Mouse (Mus musculus) T-helper 2 cell (primary cell): ENCODE measurements at regions not wholly inside any gene's neighbourhood (a gene's known extent, or its start where the extent isn't known, plus 50 kb on each side); places are given as distances from the start of the nearest gene placed in this dataset.

ENCODE experiments used
- in situ Hi-C: fragments of 300-600 bp; cut with MboI, MseI; formaldehyde crosslinking; loops from one replicate; pipeline ENCODE4 v1.15.1; 2025; ENCODE audit warnings: high pct_unique_total_duplicates

DNA sequence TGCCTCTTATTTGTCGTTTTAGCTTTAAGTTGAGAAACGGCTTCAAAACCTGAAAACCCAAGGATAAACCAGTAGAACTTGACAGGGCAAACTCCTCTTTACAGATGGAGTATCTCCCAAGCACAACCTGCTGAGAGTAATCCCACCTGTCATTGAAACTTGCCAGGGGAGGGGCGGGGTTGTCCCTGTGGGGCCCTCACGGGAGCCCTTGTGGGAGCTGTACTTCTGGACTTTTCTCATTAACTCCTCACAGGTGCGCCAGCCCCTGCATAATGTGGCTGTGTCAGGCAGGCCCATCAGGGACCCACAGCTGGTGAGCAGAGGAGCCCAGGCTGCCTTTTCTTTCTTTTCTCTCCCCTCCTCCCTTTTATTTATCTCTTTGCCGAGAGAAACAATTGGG, 203.9 kb upstream of the Hes1 start:
- in situ Hi-C loops, result no loop called here

DNA sequence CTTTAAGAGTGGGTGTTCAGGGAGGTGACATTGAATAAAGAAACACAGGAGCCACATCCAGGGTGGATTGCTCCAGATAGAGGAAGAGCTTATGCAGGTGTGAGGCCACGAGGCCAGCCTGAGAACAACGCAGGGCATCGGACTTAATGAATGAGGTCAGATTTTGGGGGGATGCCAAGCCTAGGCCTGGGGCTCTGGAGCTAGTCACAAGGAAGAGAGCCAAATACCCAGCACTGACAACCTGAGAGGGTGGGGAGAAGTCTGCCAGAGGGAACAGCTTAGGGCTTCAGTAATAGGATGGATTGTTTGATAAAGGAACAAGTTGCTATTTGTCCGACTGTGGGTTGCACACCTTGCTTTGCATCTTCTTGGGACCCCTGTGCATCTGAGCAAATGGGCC, 203.1 kb upstream of the Hes1 start:
- in situ Hi-C loops, result no loop called here

DNA sequence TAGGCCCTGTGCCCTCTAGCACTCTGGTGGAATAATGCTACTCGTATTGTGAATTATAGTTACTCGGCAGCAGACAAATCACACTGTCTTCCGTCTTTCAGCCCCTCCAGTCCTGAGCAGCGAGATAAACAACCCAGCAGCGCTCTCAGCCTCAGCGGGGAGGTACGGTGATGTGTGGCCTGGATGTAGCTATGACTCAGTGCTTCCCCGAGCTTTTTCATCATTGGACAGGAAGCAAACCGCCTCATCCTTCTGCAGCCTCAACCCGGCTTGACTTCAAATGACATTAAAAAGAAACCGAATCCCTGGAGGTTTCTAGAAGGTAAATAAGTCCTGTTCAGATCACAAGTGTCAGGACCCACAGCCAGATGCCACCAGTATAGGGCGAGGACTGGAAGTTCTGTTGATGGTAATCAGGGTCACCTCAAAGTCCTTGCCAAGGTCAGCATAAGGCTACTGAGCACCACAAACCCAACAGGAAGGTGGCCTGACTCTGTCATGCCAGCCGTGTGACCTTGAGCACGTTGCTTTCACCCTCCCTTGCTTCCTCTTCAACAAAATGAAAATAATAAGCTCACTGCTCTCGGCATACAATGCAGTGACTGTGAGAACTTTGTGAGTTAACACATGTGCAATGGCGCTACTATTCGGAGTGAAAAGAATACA, 199.0 kb upstream of the Hes1 start:
- in situ Hi-C loops, result no loop called here

DNA sequence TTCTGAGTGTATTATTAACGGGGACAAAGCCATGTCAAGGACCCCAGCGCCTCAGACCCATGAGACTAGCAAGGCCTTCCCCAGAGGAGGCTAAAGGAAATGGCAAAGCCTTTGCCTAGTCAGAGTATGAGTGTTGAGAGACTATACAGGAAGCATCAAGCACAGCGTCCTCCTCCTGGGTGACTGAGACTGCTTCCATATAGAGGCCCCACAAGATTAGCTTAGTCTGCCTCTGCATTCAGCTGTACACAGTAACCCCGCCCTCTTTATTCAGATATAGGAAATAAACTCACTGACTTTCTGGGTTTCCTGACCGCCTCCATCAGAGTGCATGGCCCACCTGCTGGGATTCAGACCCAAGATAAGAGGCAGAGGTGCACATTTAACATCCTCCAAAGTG, 192.8 kb upstream of the Hes1 start:
- in situ Hi-C loops, result no loop called here

DNA sequence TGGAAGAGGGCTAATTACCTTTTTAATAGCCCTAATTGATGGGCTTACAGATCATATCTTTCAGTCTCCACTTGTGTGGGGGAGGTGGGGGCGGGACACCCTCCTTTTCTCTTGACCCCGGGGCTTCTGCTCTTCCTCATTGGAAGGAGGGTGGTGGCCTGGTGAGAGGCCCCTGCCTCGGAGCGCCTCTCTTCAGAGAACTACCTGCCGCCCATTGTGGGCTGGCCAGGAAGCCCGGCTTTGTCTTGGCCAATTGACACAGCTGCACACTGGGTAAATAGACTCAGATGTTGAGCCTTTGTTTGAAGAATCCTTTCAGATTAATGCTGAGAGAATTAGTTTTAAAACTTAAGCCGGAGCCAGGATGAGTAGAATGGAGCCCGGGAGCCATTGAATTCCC, 188.0 kb upstream of the Hes1 start:
- in situ Hi-C loops, result no loop called here

DNA sequence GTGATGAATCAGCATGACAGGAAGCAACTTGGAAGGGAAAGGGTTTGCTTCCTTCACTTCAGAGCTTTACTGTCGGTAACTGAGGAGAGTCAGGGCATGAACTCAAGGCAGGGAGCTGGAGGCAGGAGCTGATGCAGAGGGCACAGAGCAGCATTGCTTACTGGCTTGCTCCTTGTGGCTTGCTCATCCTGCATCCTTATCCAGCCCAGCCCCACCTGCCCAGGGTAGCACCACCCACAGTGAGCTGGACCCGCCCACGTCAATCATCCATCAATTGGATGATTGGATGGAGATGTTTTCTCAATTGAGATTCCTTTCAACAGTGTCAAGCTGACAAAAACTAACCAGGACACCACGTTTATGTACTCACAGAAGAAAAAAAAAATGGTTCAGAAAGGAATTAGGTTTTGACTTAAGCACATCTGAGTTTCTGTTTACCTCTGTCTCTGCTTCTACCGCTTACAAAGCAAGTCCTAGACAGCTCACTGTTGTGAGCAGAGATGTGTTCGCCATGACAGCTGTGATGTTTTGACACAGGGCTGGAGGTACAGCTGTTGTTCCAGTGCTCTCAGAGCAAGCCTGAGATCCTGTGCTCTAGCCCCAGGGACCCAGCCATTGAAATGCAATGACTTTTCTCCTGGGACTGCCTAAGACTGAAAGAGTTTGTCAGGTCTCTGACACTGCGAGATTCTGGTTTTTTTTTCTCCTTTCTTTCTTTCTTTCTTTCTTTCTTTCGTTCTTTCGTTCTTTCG, 186.6 kb upstream of the Hes1 start:
- in situ Hi-C loops, result no loop called here

DNA sequence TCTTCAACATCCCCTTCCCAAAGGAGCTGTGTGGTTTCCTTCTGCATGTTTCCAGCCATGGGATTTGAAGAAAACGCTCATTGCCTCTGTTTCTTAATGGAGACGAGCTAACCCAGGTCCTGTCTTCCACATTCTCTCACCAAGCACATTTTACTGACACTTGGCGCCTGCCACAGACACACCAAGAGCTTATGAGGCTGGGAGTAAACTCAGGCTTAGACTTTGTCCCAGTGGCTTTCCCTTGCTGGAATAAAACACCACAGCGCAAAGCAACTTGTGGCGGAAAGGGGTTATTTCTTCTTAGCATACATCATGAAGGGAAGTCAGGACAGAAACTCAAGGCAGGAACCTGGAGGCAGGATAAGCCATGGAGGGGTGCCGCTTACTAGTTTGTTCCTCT, 184.5 kb upstream of the Hes1 start:
- in situ Hi-C loops, result no loop called here

DNA sequence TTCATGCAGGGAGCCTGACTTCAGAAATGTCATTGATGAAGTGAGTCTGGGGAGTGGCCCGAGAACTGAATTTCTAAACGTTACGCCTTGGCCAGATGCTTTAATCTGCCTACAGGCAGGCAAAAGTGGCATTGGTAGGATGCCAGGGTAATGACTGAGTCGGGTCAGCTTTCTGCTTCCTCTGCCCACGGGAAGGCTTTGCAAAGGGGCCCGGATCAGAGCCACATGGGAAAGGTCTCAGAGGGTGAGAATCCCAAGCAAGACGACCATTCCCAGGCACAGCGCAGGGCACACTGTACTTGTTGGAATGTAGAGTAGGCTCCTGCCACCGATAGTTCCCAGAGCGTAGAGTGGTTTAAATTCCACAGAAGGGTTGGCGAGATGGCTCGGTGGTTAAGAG, 182.7 kb upstream of the Hes1 start:
- in situ Hi-C loops, result no loop called here

DNA sequence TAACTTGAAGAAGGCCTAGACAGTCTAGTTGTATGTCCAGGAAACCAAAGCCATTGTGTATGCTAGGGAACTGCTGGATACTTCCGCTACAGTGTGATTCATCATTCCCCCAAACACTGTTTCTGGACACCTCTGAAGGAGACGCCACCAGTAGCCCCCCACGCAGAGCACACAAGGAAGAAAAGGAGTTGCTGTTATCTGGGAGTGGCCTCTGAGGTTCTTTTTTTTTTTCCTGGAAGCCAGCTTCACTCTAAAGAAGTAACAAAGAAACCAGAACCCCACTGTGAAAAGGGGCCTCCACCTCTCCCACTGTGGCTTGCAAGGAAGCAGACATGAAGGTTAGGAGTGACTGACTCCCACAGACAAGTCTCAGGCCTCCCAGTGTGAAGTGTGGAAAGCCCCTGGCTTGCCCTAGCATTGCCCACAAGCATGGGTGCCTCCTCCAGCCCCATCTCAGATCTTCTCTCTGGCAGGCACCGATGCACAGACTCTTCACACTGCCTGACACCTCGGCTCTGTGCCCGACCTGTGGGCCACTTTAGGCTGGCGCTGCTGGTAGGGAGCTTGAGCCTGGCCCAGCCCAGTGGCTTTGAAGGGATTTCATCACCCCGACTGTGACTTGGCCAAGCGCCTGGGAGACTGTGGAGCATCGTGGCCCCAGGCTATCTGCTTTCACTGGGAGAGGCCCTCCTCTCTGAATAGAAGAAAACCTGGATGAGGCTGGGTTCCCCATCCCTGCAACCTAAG, 181.8 kb upstream of the Hes1 start:
- in situ Hi-C loops, result no loop called here

DNA sequence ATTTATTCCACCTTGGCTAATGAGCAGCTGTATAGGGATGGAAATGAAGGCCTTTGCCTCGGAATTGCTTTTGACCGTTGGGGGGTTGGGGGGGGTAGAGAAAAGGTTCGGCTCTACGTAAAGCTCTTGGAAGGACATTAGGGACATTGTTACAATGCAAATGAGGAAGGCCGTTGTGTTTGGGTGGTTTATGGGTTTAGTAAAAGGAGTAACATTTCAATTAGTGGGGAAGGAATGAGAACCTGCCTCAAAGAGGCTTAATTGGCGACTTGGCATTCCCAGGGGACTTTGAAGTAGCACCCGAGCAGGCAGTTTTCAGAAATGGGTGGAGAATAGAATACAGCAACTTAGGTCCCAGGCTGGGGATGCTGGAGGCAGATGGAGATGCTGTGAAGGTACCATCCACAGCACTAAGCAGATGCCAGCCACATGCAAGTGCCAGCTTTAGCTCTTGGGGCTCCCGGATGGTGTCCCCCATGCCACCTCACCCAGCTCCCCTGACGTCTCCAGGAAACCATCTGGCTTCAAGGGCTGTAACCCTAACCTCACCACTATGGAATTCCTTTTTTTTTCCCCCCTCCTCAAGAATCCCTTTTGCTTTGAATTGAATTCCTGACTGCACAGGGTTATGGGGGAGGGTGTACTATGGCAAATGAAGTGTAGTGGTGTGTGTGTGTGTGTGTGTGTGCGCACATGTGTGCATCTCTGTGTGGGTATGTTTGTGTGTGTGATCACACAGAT, 180.8 kb upstream of the Hes1 start:
- in situ Hi-C loops, result no loop called here

DNA sequence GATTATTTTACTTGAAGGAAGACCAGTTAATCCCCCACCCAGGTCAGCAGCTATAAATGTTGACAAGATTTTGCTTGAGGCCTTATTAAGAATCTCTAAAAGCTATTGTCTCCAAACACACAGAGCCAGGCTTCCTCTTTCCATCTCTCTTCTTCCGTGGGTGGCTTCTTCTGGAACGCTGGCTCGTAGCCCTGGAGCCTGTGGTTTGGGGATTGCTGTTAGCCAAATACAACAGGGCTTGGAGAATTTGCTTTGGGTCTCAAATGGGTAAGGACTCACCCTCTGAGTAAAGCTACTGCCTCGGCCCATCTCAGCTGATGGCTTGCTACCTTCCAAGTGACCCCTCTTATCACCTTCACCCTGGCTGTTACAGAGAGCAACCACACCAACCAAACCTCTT, 179.3 kb upstream of the Hes1 start:
- in situ Hi-C loops, result no loop called here

DNA sequence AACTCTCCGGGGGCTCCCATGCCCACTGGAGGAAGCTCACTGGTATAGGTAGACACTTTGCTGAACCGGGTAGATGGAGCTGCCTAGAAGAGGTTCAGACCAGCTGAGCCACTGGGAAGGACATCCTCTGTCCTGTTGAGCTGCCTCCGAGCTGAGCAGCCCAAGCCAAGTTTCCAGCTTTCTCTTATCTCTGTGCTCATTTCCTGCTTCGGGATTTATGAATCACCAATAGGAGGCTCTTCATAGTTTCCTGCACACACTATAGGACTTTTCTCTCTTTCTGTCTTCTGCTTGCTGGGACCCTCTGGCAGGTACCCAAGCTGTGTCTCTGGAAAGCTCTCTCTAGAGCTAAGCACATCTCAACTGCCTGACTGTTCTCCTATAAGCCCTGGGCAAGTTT, 177.4 kb upstream of the Hes1 start:
- in situ Hi-C loops, result no loop called here

DNA sequence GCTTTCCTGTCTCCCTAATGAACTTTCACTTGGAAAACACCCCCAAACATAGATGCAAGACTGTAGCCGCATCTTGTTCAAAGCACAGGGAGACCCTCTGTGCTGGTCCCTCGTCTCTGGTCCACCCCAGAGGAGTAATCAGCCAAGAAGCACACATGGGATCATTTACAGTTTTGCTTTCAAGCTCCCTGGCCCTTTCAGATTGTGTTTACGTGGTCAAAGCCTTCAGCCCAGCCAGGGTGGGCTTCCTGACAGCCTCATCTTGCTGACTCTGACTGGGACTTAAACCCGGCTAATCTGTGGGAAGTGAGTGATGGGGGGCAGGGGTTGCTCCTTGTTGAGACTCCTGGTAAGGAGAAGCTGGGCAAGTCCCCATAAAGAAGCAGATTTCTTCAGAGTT, 174.8 kb upstream of the Hes1 start:
- in situ Hi-C loops, result no loop called here

DNA sequence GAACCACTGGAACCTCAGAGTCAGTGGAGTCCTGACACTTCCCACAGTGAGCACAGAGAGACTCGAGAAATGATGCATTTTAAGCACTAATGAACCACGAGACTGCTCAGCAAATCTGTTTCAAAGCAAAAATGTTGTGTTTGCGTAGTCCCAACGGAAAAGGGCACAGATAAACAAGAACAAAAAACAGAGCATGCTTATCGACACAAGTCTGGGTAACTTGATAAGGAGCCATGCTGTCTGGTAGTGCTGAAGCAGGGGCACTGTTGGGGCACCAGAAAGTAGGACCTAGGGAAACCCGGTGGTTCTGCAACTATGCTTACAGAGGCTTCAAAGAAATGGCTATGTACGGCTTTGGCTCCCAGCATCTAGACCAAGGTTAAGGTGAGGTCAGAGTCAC, 172.7 kb upstream of the Hes1 start:
- in situ Hi-C loops, result no loop called here

DNA sequence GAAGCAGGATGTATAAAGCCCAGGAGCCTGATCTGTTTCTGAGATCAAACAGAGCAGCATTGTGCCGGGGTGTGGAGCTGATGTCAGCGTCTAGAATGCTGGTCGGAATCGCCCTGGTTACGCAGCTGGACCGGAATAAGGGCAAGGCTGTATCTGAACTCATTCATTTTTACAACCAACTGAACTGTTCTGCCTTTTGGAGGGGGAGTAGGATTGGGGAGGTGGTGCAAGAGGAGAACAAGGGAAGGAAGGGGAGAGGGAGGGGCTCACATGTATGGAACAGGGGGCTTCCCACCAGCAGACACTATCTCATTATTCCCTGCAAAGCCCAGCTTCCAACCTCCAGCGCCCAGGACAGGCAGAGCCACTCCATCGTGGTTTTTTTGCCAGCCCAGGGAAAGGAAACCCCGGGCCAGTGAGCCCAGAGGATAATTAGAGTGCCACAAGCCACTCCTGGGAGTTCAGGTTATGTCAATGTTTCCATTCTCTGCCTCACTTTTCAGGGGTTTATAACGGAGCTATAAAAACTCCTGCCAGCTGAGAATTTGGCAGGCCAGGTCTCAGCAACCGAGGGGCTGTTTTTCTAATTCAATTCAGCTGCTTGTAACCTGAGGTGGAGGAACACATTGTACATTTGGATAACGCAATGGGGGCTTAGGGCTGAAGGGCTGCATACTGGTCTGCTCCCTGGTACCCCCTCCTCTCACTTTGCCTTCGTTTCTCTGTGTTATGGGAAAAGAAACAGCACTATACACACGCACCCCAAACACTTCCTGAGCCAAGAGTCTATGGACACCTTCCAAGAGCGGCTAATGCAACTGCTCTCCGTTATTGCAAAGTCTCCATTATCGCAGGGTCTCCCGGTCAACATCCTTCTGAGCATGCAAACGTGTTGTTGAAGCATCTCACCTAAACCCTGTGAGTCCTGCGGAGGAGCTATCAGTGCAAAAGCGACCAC, 170.0 kb upstream of the Hes1 start:
- in situ Hi-C loops, result no loop called here

DNA sequence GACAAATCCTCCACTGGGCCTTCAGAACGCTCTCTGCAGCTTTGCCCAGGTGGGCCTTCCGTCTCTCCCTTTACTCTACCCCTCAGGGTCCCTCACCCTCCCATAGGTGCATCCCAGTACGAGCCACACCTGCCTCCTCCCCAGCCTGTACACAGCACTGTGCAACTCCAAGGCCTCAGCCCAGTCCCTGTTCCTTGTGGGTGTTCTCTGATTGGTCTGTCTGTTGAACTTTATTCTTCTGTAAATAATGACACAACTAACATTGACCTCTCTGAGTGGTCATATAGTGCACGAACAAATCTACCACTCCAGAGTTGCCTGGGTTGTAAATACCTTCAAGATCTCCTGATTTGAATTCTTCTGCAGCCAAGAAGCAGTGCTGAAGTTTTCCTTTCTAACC, 167.8 kb upstream of the Hes1 start:
- in situ Hi-C loops, result no loop called here

DNA sequence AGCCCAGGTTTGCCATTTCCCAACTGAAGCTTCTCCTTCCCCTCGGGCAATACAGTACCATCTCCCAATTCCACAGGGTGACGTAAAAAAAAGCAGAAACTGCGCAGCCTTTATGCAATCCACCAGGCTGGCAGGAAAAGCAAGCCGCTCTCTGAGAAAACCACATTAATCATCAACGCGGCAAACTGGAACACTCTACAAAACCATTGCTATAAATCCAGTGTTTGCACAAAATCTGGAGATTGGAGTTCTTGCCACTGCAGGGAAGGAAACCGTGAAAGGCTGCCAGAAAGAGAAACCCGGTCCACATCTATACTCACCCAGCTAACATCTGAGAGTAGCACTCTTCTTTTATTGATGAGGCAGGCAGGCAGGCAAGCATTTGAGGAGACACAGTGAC, 160.7 kb upstream of the Hes1 start:
- in situ Hi-C loops, result no loop called here

DNA sequence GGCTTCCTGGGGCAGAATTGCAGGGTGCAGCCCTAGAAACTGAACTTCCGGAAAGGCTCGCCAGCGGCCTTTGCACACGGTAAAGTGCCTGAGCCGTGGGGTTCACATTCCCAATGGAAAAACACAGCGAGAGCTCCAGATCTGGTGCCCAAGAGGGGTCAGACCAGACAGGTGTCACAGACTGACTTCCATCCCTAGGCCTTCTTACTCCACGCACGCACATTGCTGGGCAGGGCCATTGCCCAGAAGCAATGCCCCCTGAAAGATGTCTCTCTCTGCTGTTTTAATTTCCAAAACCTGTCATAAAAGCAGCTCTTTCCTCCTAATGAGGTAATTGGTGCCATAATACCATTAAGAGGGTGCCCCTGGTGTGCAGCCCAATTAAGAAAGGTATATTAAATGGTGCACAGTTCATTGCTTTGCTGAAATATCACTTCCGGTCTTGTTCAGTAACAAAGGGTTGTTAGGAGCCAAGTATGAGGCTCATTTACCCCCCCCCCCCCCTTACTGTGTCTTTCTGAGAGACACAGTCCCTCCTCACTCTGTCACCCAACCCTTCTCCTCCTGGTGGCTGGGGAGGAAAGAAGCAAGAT, 159.9 kb upstream of the Hes1 start:
- in situ Hi-C loops, result no loop called here

DNA sequence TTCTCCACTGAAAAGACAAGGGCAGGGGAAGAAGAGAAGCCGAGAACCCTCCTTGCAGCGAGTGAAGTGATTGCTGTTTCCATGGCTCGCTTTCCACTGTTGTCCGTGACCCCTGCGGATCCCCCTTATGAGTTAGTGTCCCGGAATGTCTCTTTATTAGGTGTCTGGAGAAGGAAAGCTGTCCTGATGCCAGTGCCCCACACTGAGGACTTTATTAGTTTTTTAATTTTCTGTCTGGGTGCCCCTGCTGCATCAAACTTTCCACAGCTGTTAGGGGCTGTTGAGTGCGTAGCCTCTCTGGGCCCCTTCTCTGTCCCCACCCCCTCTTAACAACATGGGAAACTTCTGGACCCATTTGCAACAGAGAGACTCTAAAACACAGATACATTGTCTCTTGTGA, 156.9 kb upstream of the Hes1 start:
- in situ Hi-C loops, result no loop called here

DNA sequence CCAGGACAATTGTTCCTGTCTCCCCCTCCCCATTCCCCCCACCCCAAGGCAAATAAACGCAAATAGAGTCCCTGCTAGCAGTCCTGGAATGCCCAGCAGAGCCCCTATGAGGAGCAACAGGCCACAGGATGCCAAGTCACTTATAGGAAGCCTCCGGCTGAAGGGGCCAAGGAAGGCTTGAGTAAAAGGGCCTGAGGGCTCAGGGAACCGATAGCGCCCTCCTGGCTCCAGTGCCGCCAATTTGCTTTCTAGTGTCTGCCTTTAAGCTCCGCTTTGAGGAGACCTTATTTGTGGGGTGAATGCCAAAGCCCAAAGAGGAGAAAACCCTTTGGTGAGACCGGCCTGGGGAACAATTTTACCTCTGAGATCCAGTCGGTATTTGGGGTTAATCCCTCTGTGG, 156.2 kb upstream of the Hes1 start:
- in situ Hi-C loops, result no loop called here
